Mouse (Mus musculus): ENCODE results near the gene Olfr215.

- TF ChIP-seq CTCF (IDR thresholded peaks at IDR 0.05; ENCODE audit: low read depth, low read length) (peak; percentile 51), POLR2AphosphoS5 (IDR thresholded peaks at IDR 0.05; ENCODE audit: insufficient replicate concordance, low read depth, low read length) (no peak), GATA1 (IDR thresholded peaks at IDR 0.05; ENCODE audit: borderline replicate concordance, low read length) (no peak), TAL1 (conservative IDR thresholded peaks at IDR 0.05; ENCODE audit: low read depth, low read length) (no peak)
Observed at GRCm38 (mm10) chr6:116569834-116570233, 14.2 kb downstream of the Olfr215 start.
